Mouse (Mus musculus): ENCODE results near the gene Cog7. TPM values are rescaled to one million over a fixed set of nuclear protein-coding genes. Genes with fewer than 3 reads are reported as not detected.

Gene Cog7
- polyA plus RNA-seq, 1 experiment from 2014 or later, result 20.0 TPM

DNA sequence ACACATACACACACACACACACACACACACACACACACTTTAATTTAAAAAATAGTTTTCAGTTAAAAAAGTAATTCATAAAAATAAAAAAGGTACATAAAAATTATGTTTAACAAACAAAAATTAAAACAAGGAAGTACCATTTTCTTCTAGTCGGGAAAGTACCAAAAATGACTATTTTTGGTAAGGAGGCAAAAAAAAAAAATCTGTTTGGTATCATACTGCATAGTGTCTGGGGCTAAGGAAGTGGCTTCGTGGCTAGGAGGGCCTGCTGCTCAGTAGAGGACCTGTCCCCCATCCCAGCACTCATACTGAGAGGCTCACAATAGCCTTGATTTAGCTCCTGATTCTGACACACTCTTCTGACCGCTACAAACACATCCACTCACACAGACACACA, 9.8 kb downstream of the Cog7 start:
- no peaks in the 10 kb centered on the region for H3K27me3 ChIP-seq (ENCODE audit: insufficient read depth, poor library complexity, severe bottlenecking)
- no peak overlapping the region for H3K27ac ChIP-seq
- no peak overlapping the region for H3K4me3 ChIP-seq
- no peaks in the 10 kb centered on the region for H3K9me3 ChIP-seq
- no peak for DNase-seq (ENCODE audit: low spot score)
- peaks cover 5% of the 10 kb centered on the region for H3K4me1 ChIP-seq
- WGBS, result 88% methylated on average over 3 of the region's 3 CpGs
- peaks cover 30% of the 10 kb centered on the region; the same call in 1 of the 2 replicates for H3K36me3 ChIP-seq

DNA sequence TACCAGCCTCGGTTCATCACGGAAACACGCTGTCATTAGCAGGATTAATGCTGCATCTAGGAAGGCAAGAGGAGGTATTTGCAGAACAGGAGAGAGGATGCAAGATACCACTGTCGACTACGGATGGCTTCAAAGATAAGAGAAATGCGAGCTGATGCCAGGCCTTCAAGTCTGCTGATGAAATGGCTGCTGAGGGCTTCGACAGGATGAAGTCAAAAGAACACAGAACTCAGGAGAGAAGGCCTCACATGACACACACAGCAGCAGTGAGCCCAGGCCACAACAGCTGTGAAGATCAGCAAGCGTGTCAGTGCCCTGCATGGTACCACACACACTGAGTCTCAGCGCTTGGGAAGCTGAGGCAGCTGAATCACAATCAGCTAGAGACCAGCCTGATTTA, 11.3 kb downstream of the Cog7 start:
- H3K27me3 ChIP-seq (ENCODE audit: insufficient read depth, poor library complexity, severe bottlenecking), result no peaks in the 10 kb centered on the region
- H3K4me3 ChIP-seq, result no peak overlapping the region
- H3K27ac ChIP-seq, result no peak overlapping the region
- DNase-seq (ENCODE audit: low spot score), result no peak
- peaks cover 5% of the 10 kb centered on the region for H3K4me1 ChIP-seq
- WGBS, result 78% methylated on average over 9 of the region's 9 CpGs
- no peaks in the 10 kb centered on the region for H3K9me3 ChIP-seq
- H3K36me3 ChIP-seq, result peaks cover 29% of the 10 kb centered on the region; the same call in 1 of the 2 replicates

DNA sequence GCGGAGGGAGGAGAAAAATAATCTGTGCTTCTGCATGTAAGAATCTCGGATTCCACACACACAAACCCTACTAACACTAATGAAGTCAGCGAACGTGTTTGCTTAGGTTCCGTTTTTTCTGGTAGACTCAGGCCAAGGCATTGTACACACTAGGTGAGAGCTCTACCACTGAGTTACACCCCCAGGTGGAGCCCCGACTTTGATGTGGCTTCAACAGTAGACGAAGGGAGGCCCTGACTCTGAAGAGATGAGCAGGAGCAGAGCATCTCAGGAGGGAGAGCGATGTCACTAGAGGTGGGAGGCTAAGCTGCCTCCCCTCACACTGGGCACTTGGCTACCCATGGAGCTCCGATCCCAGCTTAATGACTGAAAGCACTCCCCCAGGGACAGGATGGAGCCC, 12.7 kb downstream of the Cog7 start:
- 82% methylated on average over 9 of the region's 9 CpGs for WGBS
- Histone ChIP-seq H3K9me3 (no peaks in the 10 kb centered on the region), H3K27me3 (ENCODE audit: insufficient read depth, poor library complexity, severe bottlenecking) (no peaks in the 10 kb centered on the region), H3K27ac (no peak overlapping the region), H3K36me3 (peaks cover 29% of the 10 kb centered on the region; the same call in 1 of the 2 replicates), H3K4me3 (no peak overlapping the region), H3K4me1 (peaks cover 5% of the 10 kb centered on the region)
- DNase-seq (ENCODE audit: low spot score), result no peak

DNA sequence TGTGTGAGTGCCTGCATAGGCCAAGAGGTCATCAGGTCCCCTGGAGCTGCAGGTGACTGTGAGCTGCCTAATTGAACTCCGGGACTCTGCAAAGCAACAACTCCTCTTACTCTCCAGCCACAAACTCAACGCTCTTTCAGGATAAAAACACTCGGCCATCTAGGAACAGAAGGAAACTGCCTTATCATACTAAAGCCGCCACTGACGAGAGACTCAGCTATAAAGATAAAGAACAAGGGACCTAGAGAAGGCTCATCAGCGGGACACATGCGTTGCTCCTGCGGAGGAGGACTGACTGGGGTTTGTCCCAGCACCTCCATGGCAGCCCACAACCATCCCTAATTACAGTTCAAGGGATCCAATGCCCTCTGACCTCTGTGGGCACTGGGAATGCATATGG, 13.3 kb downstream of the Cog7 start:
- Histone ChIP-seq H3K4me3 (no peak overlapping the region), H3K4me1 (peaks cover 7% of the 10 kb centered on the region), H3K36me3 (peaks cover 29% of the 10 kb centered on the region), H3K9me3 (no peaks in the 10 kb centered on the region), H3K27me3 (ENCODE audit: insufficient read depth, poor library complexity, severe bottlenecking) (no peaks in the 10 kb centered on the region), H3K27ac (no peak overlapping the region)
- WGBS, result 27% methylated on average over 8 of the region's 8 CpGs
- DNase-seq (ENCODE audit: low spot score), result no peak

DNA sequence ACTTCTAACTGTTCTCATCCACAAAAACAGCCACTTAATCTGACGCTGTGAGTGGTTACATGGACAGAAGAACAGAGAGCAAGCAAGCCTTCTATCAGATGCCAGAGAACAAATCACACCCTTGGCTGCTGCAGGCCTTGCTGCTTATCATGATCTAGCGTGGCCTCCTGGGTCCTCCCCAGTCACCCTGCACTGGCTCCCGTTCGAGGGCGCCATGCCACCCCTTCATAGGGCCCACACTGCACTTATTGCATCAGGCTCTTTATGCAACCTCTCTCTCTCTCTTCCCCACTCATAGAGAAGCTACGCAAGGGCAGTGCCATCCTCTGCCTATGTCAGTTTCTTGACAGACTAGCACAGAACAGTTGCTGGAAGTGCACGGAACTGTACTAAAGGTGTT, 15.3 kb downstream of the Cog7 start:
- no peaks in the 10 kb centered on the region for H3K9me3 ChIP-seq
- no peak overlapping the region for H3K27ac ChIP-seq
- H3K36me3 ChIP-seq, result peaks cover 32% of the 10 kb centered on the region
- no peaks in the 10 kb centered on the region for H3K27me3 ChIP-seq (ENCODE audit: insufficient read depth, poor library complexity, severe bottlenecking)
- H3K4me1 ChIP-seq, result peaks cover 11% of the 10 kb centered on the region
- WGBS, result 80% methylated on average over 7 of the region's 7 CpGs
- H3K4me3 ChIP-seq, result no peak overlapping the region
- DNase-seq (ENCODE audit: low spot score), result no peak

DNA sequence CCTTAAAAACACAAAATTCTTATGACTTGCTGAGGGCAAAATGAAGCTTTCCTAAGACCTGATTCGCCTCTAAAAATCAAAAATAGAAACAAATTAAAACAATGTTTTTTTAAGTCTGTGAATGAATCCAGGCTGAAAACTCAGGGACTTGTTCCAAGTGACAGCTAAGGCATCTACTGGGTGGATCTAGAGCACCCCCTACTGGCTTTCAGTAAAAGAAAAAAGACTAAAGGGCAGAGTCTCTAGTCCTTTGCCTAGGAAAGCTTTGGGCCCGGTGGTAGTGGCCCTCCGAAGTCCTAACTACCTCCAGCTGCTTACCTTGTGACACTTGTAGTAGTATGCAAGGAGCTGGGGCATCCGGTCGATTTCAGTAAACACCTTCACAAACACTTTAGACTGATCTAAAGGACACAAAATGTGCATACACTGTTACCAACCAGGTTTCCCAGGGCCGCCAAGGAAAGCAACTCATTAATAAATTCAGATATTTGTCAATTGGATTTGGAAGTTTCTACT, 17.6 kb downstream of the Cog7 start:
- H3K4me1 ChIP-seq, result peaks cover 11% of the 10 kb centered on the region
- H3K9me3 ChIP-seq, result no peaks in the 10 kb centered on the region
- WGBS, result 66% methylated on average over 6 of the region's 6 CpGs
- no peak overlapping the region for H3K27ac ChIP-seq
- no peak overlapping the region for H3K4me3 ChIP-seq
- peaks cover 15% of the 10 kb centered on the region for H3K36me3 ChIP-seq
- no peak for DNase-seq (ENCODE audit: low spot score)
- H3K27me3 ChIP-seq (ENCODE audit: insufficient read depth, poor library complexity, severe bottlenecking), result no peaks in the 10 kb centered on the region

DNA sequence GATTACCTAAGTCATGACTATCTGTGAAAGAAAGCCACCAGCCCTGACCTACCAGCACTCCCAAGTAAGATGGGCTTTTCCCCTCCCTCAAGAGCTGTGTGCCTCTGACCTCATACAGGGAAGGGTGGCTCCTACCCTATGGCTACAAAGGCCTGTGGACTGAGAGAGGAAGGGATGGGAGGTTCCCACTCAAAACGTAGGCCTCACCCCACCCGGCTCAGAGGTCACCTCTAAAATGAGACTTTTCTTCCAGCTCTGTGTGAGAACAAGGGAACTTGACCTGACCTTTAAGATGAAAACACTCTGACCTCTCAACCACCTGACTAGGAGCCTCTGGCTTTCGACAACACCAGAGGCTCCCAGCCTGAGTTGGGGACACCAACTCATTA, 18.9 kb downstream of the Cog7 start:
- Histone ChIP-seq H3K36me3 (peaks cover 14% of the 10 kb centered on the region), H3K9me3 (no peaks in the 10 kb centered on the region), H3K27me3 (ENCODE audit: insufficient read depth, poor library complexity, severe bottlenecking) (no peaks in the 10 kb centered on the region), H3K4me1 (peaks cover 6% of the 10 kb centered on the region; the same call in 1 of the 2 replicates), H3K27ac (no peak overlapping the region), H3K4me3 (no peak overlapping the region)
- no peak for DNase-seq (ENCODE audit: low spot score)
- WGBS, result 85% methylated on average over 3 of the region's 3 CpGs

DNA sequence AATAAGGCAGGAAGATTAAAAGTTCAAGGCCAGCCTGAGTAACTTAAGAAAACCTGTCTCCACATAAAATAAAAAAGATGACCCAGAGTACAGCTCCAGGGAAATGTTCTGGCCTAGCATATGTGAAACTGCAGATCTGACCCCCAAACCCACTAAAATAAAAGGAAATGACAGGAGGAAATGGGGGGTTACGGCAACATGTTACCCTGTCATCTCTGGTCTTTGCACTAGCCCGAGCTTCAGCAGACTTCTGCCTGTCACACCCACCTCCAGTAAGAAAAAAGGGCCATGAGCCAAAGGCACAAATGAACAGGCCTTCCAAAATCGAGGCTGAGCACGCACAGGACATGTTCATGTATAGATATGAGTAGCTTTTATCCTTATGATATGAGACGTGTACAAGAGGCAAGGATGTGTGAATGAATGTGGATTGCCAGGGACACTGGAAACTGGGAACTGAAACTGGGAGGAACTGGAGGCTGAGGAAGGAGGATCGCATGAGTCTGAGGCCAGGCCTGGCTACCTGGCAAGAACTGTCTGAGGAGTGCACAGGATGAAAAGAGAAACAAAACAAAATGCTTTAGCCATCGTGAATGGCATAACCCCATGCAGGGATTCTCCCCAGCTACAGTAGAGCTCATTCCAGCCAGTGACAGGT, 19.5 kb downstream of the Cog7 start:
- no peaks in the 10 kb centered on the region for H3K27me3 ChIP-seq (ENCODE audit: insufficient read depth, poor library complexity, severe bottlenecking)
- H3K36me3 ChIP-seq, result peaks cover 14% of the 10 kb centered on the region
- DNase-seq (ENCODE audit: low spot score), result no peak
- no peak overlapping the region for H3K4me3 ChIP-seq
- no peaks in the 10 kb centered on the region for H3K9me3 ChIP-seq
- no peak overlapping the region for H3K27ac ChIP-seq
- WGBS, result 88% methylated on average over 7 of the region's 7 CpGs
- peaks cover 6% of the 10 kb centered on the region; the same call in 1 of the 2 replicates for H3K4me1 ChIP-seq

DNA sequence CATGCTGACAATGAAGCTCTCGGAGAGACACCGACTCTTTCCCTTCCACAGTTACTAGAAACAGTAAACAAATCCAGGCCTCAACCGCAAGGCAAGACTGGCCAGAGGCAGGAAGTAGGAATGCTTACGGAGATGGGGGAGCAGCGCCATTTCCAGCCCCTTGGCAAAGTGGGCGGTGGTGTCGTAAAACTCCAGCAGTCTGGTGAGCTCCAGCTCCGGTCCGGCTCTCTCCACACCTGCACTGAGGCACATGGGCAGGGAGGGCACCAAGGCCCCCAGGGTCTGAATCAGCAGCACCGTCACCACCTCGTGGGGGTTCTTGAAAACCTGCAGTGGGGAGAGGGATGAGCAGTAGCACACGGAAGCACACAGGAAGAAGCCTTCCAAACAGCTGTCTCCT, 25.7 kb downstream of the Cog7 start:
- no peak overlapping the region for H3K4me3 ChIP-seq
- H3K9me3 ChIP-seq, result no peaks in the 10 kb centered on the region
- H3K4me1 ChIP-seq, result no peaks in the 10 kb centered on the region; the same call in 1 of the 2 replicates
- 83% methylated on average over 12 of the region's 12 CpGs for WGBS
- no peak overlapping the region; the same call in 1 of the 2 replicates for H3K27ac ChIP-seq
- H3K36me3 ChIP-seq, result peaks cover 20% of the 10 kb centered on the region
- no peaks in the 10 kb centered on the region for H3K27me3 ChIP-seq (ENCODE audit: insufficient read depth, poor library complexity, severe bottlenecking)
- no peak for DNase-seq (ENCODE audit: low spot score)

DNA sequence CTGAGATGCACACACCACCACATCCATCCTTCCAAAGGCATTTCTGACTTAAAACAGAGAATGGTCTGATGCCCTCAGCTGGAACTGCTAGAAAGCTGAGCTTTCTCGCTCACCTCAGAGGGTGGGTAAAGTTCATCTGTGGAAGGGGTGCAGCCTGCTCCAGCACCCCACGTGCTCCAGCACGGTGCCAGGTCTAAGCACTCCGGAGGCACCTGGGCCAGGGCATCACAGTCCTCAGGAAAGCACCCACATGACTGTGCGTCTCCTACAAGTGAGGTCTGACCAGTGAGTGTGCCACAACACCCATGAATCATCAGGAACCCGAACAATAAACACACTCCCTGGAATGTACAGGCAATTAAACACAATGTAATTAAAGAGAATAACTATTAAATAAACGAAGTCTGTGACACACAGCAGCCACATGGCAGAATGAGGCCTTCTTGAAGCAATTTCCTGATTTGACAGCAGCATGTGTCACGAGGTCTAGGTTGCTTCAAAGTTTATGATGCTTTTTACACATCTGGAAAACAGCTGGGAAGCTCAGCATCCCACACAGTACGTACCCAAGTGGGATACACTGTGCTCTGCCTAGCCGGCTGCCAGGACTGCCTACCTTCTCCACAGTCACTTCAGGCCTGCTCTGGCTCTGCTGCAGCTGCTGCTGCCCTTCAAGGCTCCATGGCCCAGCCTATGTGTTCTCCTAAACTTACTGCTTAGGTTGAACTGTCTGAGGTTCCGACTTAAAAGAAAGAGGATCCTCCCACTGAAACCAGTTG, 26.4 kb downstream of the Cog7 start:
- Histone ChIP-seq H3K27ac (no peak overlapping the region), H3K36me3 (peaks cover 27% of the 10 kb centered on the region), H3K9me3 (no peaks in the 10 kb centered on the region), H3K4me1 (peaks cover 1% of the 10 kb centered on the region; the same call in 1 of the 2 replicates), H3K27me3 (ENCODE audit: insufficient read depth, poor library complexity, severe bottlenecking) (no peaks in the 10 kb centered on the region), H3K4me3 (no peak overlapping the region)
- DNase-seq (ENCODE audit: low spot score), result no peak
- 89% methylated on average over 11 of the region's 11 CpGs for WGBS

DNA sequence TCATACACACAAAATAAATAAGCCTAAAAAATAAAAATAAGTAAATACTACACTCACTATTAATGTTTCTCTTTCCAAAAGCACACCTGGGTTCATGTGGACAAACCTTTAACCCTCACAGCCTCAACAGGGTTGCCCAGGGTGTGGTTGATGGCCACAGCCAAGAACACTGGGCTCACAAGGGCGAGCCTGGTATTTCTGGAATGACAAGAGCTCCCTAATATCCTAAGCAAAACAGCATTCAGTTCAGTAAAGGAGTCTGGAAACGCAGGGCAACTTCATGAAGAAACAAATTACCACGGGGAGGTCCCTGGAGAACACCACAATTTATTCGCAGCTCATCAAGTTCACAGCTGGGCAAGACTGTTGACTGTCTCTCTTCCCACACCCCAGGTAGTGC, 34.0 kb downstream of the Cog7 start:
- peaks cover 19% of the 10 kb centered on the region for H3K4me1 ChIP-seq
- peaks cover 18% of the 10 kb centered on the region for H3K36me3 ChIP-seq
- no peaks in the 10 kb centered on the region for H3K9me3 ChIP-seq
- 56% methylated on average over 4 of the region's 4 CpGs for WGBS
- H3K27me3 ChIP-seq (ENCODE audit: insufficient read depth, poor library complexity, severe bottlenecking), result no peaks in the 10 kb centered on the region
- H3K4me3 ChIP-seq, result no peak overlapping the region
- no peak overlapping the region for H3K27ac ChIP-seq
- DNase-seq (ENCODE audit: low spot score), result no peak

DNA sequence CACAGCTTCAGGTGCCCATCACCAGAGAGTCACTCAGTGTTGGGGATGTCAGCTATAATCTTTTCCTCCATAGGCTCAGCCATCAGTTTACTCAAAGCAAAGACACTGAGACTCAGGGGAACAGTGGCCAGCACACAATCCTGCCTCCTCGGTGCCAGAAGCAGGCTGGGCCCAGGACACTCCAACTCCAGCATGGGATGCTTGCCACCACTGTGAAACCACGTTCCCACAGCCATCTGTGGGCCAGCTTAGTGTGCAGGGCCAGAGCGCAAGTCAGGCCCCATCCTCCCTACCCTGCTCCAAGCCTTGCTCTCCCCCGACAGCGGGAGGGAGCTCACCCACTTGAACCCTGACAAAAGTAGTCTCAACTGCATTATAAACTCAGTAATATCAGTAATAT, 35.3 kb downstream of the Cog7 start:
- peaks cover 27% of the 10 kb centered on the region for H3K4me1 ChIP-seq
- no peak overlapping the region for H3K27ac ChIP-seq
- WGBS, result 80% methylated on average over 5 of the region's 5 CpGs
- peaks cover 18% of the 10 kb centered on the region for H3K36me3 ChIP-seq
- H3K27me3 ChIP-seq (ENCODE audit: insufficient read depth, poor library complexity, severe bottlenecking), result no peaks in the 10 kb centered on the region
- DNase-seq (ENCODE audit: low spot score), result no peak
- no peaks in the 10 kb centered on the region for H3K9me3 ChIP-seq
- no peak overlapping the region for H3K4me3 ChIP-seq

DNA sequence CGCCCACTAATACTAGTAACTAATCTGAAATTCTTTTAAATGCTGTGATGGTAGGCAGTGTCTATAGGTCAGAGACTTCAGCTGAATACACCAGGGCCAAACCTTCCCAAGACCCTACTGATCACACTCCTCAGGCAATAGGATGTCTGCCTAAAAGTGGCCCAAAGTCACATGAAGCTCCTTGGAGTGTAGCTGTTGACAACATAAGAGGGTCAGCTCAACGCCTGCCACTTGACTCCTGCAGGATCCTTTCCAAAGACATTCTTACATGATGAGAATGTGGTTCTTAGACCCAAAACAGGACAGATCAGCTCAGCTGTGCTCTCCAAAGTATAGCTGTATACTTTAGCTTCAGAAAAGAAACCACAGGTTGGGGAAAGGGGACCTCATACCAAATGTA, 39.1 kb downstream of the Cog7 start:
- DNase-seq (ENCODE audit: low spot score), result no peak
- Histone ChIP-seq H3K36me3 (peaks cover 7% of the 10 kb centered on the region; the same call in 1 of the 2 replicates), H3K27me3 (ENCODE audit: insufficient read depth, poor library complexity, severe bottlenecking) (no peaks in the 10 kb centered on the region), H3K4me3 (no peak overlapping the region), H3K9me3 (no peaks in the 10 kb centered on the region), H3K27ac (no peak overlapping the region), H3K4me1 (peaks cover 49% of the 10 kb centered on the region)
- 68% methylated on average over 2 of the region's 2 CpGs for WGBS
